Mouse (Mus musculus) gastrocnemius, adult 2 months (tissue): ENCODE measurements around the gene Bsn. TPM values are rescaled to one million over a fixed set of nuclear protein-coding genes. Genes with fewer than 3 reads are reported as not detected.

Source experiments
- DNase-seq: peaks from one replicate; pipeline ENCODE4 v3.0.0; 2022
- H3K27ac ChIP-seq: fragments of 200-600 bp; 2 replicates; pipeline ENCODE4 v1.8.1; 2022; ENCODE audit warnings: mild to moderate bottlenecking
- H3K4me3 ChIP-seq: fragments of 200-600 bp; 2 replicates; pipeline ENCODE4 v1.8.1; 2022; ENCODE audit warnings: mild to moderate bottlenecking, moderate library complexity
- CTCF ChIP-seq: fragments of 200-600 bp; IDR thresholded peaks from 2 replicates; pipeline ENCODE4 v1.8.1; 2022; ENCODE audit warnings: antibody characterized with exemption, mild to moderate bottlenecking, moderate library complexity
- intact Hi-C: fragments of 180-260 bp; cut with DNase I; formaldehyde crosslinking; loops from one replicate; pipeline ENCODE4 v1.15.1; 2025
- total RNA-seq, 2 experiments: library from RNA; stranded (reverse); gene quantifications; 2 replicates each; pipeline ENCODE4 v1.2.3; 2021

Bsn gene
- total RNA-seq, 2 experiments from 2014 or later = 0.03 TPM; not detected in 1

DNA sequence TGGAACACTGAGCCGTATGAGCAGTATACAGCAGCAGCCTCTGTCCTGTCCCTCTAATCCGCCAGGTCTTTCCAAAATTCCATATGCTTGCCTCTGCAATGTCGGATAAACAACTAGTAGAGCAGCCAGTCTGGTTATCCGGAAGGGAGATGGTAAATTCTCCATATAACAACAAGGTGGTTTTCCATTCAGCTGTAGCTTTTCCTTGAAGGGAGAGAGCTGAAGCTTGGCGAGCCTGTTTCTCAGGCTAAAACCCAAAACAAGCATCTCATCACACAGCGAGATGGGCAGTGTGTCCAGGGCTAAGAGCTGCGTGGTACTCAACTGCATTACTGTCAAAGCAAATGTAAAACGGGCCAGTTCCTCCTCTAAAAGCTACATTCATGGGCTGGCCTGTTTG is 1.7 kb downstream of the Bsn start:
- intact Hi-C loops = no loop called here
- Histone ChIP-seq H3K27ac (no peak overlapping the region), H3K4me3 (no peak overlapping the region)
- no peak for TF ChIP-seq CTCF
- DNase-seq = no peak

DNA sequence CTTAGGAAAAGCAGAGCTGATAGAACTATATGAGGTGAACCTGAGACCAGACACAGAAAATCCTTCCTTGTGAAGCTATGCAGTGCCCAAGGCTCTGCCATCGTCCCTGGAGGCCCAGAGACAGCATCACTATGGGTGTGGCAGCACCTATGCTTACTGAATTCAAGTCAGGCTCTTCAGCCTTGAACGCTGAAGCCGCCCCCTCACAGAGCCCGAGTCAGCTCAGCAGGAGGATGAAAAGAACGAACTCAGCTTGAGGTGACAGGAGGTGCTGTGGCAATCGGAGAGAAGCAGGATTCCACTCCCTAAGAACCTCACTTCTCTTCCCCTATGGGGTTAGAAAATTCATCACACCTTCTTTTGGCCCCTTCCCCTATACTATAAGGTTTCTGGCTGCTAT is 2.6 kb downstream of the Bsn start:
- intact Hi-C loops = no loop called here
- DNase-seq = no peak
- Histone ChIP-seq H3K27ac (no peak overlapping the region), H3K4me3 (no peak overlapping the region)
- no peak for TF ChIP-seq CTCF

DNA sequence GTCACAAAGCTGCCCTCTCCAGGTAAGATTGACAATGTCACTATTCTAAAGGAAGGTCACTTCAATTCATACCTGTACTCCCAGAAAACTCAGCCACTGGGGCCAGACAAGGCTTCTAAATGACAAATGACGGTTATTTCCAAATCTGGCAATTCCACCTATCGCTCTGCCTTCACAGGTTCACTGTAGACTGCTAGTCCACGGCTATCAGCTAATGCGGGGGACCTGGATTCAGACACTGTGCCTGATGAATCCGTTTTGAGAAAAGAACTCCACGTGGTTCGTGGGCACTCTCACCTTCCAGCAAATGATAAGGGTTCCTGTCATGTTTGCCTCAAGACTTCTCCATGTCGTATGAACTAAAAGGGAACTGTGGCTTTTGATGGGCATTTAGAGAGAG is 4.4 kb downstream of the Bsn start:
- DNase-seq = no peak

DNA sequence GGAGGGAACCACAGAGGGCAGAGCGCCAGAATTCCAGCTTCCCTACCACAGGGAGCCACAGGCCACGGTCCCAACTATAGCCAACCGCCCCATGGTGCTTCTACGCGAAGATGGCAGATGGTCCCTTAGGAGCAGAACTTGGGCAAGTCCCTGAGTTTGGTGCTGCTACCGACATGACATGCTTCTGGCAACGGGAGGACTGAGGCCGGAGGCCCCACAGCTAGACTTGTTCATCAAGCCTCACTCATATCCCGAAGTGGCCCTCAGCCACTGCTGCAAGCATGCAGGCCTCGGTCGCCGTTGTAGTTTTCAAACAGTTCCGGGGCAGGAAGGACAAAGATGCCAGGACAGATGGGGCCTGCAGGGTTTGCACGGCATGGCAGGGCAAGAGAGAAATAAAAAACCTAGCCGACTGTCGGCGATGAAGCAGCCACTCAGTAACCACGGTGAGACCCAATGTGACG is 6.6 kb downstream of the Bsn start:
- no peak overlapping the region for H3K4me3 ChIP-seq
- TF ChIP-seq CTCF = no peak
- intact Hi-C loops = no loop called here

More for the DNA sequence above, 4.4 kb downstream of the Bsn start:
- intact Hi-C loops = no loop called here
- no peak for TF ChIP-seq CTCF
- H3K27ac ChIP-seq = no peak overlapping the region
- no peak overlapping the region for H3K4me3 ChIP-seq

DNA sequence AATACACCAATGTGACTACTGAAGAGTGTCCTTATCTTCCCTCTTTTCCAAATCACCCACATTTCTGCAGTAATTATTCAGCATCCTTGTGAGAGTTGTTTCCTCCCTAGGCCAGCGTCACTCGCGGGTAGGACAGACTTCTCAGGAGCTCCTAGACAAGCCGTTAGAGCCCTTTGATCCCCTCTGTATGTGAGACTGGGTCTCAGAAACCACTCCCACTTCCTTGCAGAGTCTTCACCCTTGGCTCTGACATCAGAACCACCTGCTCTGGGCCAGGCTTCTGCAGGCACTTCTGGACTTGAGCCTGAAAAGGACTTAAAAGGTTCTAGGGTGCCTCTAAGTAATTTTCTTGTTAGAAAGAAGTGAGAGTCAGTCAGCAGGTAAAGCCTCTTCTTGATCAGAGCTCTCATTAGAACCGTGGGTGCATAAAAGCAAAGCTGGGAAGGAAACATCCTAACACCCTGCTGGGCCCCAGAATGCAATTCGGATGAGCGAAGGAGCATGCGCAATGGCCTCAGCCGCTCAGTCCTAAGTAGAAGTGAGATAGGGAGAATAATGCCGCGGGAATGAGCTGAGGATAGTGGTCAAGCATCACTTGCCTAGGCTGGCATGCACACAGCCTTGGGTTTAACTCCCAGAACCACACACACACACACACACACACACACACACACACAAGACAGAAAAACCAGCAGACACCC is 7.2 kb downstream of the Bsn start:
- H3K27ac ChIP-seq = no peak overlapping the region
- no peak overlapping the region for H3K4me3 ChIP-seq
- intact Hi-C loops = no loop called here
- no peak for TF ChIP-seq CTCF
- no peak for DNase-seq

More for the DNA sequence above, 6.6 kb downstream of the Bsn start:
- no peak overlapping the region for H3K27ac ChIP-seq
- DNase-seq = no peak

DNA sequence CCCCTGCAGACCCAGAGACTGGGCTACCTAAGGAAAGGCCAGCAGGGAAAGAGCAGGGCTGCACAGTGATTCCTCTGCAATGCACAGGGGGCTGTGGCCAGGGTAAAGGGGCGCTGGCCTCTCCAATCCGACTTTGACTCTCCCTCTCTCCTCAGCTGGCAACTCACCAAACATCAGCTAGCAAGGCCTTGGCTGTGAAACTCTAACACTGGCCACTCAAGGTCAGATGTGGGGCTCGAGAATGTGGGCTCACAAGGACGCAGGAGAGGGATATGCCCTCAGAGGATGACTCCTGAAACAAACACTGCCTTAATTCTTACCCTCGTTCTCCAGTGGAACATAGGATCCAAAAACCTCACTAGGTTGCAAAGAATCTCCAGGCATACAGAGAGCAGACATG is 11.8 kb downstream of the Bsn start:
- DNase-seq = no peak
- intact Hi-C loops = no loop called here
- Histone ChIP-seq H3K4me3 (no peak overlapping the region), H3K27ac (no peak overlapping the region)
- no peak for TF ChIP-seq CTCF

DNA sequence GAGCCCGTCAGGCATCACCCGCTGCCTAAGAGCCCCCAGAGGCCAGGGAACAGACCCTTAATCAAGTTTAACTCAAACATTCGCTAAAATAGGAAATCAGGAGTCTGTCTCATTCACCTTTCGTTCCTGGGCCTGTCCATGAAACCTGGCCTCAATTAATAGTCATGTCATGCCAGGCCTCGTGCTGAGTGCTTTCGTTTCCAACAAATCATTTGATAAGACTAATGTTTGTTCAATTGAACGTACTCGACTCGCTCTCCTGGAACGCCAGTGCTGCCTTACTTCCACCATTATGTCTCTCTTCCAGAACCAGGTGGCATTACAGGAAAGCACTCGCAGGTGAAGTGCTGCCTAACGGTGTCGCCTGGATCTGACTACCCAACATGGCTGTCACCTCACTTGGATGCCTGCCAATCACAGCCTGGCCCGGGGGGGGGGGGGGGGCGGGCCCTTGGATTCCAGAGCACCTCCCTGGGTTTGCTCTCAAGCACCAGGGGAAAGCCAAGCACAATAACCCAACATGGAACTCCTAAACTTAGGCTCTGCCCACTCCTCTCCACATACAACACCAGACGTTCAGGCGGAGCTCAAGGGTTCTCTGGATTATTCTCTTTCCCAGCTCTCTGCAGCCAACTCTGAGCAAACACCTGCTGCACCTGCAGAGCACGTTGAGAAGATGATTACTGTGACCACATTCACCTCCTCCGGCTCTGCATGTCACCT is 14.9 kb downstream of the Bsn start:
- H3K27ac ChIP-seq = no peak overlapping the region
- intact Hi-C loops = no loop called here

DNA sequence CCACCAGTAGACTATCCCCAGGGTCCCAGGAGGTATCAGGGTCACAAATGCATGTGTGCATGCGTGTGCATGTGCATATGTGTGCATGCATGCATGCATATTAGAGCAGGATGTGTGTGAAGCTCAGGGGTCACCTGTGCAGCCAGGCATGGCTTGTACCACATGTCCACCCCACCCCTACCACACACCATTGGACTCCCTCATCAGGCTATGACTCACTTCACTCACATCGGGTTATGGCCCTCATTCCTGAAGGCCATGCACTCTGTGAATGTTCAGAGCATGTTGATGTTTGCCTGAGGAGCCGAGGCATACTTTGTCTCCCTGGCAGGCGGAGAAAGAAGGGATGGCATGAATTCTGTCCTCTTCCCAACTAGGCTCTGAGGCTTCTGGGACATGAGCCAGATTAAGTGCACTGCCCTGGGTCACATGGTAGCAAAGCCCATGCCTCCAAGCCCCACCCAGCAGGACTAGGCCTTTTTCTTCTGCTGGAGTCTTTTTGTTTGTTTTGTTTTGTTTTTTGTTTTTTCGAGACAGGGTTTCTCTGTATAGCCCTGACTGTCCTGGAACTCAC is 17.3 kb downstream of the Bsn start:
- Histone ChIP-seq H3K4me3 (no peak overlapping the region), H3K27ac (no peak overlapping the region)
- intact Hi-C loops = no loop called here
- DNase-seq = no peak
- TF ChIP-seq CTCF = no peak

More for the DNA sequence above, 14.9 kb downstream of the Bsn start:
- DNase-seq = no peak
- no peak for TF ChIP-seq CTCF
- H3K4me3 ChIP-seq = no peak overlapping the region

DNA sequence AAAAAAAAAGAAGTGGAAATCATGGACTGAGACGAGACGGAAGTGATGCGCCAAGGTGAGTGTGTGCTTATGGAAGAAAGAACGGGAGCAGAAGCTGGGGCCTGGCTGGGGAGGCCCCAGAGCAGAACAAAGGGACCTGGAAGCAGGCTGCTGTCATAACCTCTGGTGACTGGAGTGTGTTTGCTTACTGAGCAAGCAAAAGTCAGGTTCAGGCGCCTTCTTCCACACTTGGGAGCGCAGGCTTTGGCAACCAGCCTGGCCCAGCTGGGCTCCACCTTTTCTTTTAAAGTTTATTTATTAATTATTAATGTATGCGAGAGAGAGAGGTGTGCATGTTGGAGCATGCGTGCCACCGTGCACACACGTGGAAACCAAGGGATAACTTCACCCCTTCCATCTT is 20.4 kb downstream of the Bsn start:
- intact Hi-C loops = no loop called here
- no peak for TF ChIP-seq CTCF
- Histone ChIP-seq H3K27ac (no peak overlapping the region), H3K4me3 (no peak overlapping the region)
- DNase-seq = no peak

DNA sequence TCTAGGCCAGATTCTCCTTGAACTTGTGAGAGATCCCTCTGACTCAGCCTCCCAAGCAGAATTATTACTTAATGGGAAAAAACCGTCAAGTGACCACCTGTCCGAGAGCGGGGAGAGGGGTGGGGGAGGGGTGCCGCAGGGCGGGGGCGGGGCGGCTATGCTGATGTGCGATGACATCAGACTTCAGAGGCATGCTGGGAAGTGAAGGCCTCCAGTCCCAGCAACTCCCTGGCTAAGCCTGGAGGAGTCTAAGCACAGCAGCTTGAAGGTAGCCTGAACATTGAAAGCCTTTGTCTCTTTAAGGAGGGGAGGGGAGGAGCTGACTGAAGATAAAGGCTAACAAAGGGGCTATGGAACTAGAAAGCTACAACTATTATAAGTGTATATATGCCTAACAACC is 25.0 kb downstream of the Bsn start:
- H3K4me3 ChIP-seq = no peak overlapping the region
- TF ChIP-seq CTCF = no peak
- DNase-seq = no peak
- H3K27ac ChIP-seq = no peak overlapping the region
- intact Hi-C loops = no loop called here

DNA sequence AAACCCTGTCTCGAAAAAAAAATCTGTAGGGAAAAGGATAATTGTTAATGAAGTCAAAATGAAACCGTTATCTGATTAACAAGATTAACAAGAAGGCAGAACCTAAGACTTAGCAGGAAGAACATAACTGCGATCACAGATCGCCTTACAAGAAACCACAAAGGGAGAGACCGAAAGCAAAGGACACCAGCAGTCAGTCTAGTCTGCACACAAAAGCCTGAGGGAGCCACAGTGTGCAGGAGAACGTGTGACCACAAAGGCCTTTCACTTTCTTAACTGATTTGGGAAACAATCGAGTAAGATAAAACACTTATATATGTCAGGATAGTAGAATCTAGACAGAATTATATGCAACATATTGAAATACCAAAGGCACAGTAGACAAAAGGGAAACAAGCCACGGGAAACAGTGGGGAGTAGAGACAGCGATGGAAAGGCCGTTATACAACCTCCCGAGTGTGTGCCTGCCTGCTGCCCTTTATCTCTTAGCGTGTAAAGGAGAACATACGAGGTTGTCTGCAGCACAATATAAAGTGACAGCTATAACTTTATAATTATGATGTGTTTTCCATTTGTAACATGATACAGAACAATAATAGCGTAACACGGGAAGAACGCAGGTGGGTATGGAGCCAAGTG is 26.4 kb downstream of the Bsn start:
- H3K4me3 ChIP-seq = no peak overlapping the region
- TF ChIP-seq CTCF = no peak
- DNase-seq = no peak
- intact Hi-C loops = no loop called here
- no peak overlapping the region for H3K27ac ChIP-seq

DNA sequence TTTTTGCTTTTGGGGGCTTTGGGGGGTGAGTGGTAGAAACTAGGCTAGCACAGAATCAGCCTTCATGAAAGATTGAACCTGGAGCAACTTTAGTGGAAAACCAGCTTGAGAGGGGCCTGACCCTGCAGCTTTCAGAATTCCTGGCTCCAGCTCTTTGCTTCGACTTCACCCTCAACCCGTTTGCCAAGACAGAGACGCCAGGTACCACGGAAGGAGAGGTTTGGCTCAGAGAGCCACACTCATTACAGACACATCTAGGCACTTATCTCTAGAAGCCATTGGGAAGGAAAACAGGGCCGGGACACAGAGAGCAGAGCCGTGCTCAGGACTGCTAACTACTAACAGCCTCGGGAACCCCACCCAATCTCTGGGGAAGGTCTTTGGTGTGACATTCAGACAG is 32.3 kb downstream of the Bsn start:
- TF ChIP-seq CTCF = no peak
- no peak overlapping the region for H3K27ac ChIP-seq
- intact Hi-C loops = no loop called here
- H3K4me3 ChIP-seq = no peak overlapping the region
- DNase-seq = no peak

DNA sequence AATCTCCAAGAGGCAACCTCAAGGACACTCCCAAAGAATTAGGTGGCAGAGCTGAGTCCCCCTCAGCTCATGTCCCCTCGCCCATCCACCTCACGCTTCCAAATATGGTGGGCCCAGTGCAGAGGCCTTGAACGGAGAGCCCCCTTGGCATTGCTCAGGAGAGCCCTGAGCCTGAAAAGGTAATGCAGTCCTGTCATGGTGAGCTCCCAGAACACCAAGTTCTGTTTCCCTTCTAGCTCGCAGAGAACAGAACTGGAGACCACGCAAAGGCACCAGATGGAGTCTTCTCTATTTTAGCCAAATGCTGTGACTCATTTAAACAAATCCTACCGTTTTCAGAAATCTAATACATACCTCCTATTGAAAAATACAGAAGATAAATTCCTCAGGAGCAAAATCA is 32.7 kb downstream of the Bsn start:
- H3K27ac ChIP-seq = no peak overlapping the region
- no peak for TF ChIP-seq CTCF

More for the DNA sequence above, 32.7 kb downstream of the Bsn start:
- intact Hi-C loops = no loop called here
- H3K4me3 ChIP-seq = no peak overlapping the region
- DNase-seq = no peak
